Mouse (Mus musculus): Measurements from ENCODE around the gene Hps3. TPM values are rescaled to one million over a fixed set of nuclear protein-coding genes. Genes with fewer than 3 reads are reported as not detected.

Gene Hps3
- total and polyA plus RNA-seq, 3 experiments: 7.0 to 10.5 TPM; not detected in 1

- Histone ChIP-seq H3K9me3 (replicated peaks; ENCODE audit: insufficient read depth, low read length) (no peaks in the 10 kb centered on the region), H3K4me1 (ENCODE audit: control insufficient read depth in 1 of 2, insufficient read depth in 2 of 2, low read length in 2 of 2) (no peaks in the 10 kb centered on the region), H3K27me3 (ENCODE audit: control insufficient read depth in 1 of 2, insufficient read depth in 2 of 2, low read length in 2 of 2) (peaks cover 2 to 3% of the 10 kb centered on the region in 2 experiments), H3K79me2 (ENCODE audit: control insufficient read depth, insufficient read depth, low read length, poor library complexity) (no peaks in the 10 kb centered on the region), H3K4me3 (ENCODE audit: control insufficient read depth in 1 of 2, insufficient read depth in 1 of 2, low read depth in 2 of 2, low read length in 2 of 2) (no peak overlapping the region), H3K27ac (ENCODE audit: control insufficient read depth, low read depth, low read length) (no peak overlapping the region), H3K9ac (ENCODE audit: control insufficient read depth, low read depth, low read length, poor library complexity, severe bottlenecking) (no peak overlapping the region), H3K36me3 (ENCODE audit: control insufficient read depth in 1 of 2, insufficient read depth in 2 of 2, low read length in 2 of 2) (no peaks in the 10 kb centered on the region)
- DNase-seq (ENCODE audit: low read depth, low spot score): no peak
- no peak for TF ChIP-seq MEF2A (IDR thresholded peaks at IDR 0.05; ENCODE audit: extremely low read depth, insufficient replicate concordance, low read depth, low read length, poor library complexity, severe bottlenecking)
- TF ChIP-seq SIN3A (IDR thresholded peaks at IDR 0.05; ENCODE audit: low read length): no peak
- no peak for TF ChIP-seq MYB (IDR thresholded peaks at IDR 0.05; ENCODE audit: low read depth, low read length)
- TF ChIP-seq SMC3 (IDR thresholded peaks at IDR 0.05; ENCODE audit: low read depth, low read length): no peak
Observed at GRCm38 (mm10) chr3:19964625-19965188, 70.4 kb downstream of the Hps3 start.

- H3K4me1 ChIP-seq (ENCODE audit: control insufficient read depth in 1 of 2, insufficient read depth in 2 of 2, low read length in 2 of 2): no peaks in the 10 kb centered on the region
- H3K9ac ChIP-seq (ENCODE audit: control insufficient read depth, low read depth, low read length, poor library complexity, severe bottlenecking): no peak overlapping the region
- TF ChIP-seq POLR2A (IDR thresholded peaks at IDR 0.05; ENCODE audit: control insufficient read depth in 1 of 2, insufficient read depth in 1 of 2, low read depth in 1 of 2, low read length in 2 of 2, poor library complexity in 1 of 2) (no peak), MAX (IDR thresholded peaks at IDR 0.05; ENCODE audit: low read length) (no peak), USF2 (IDR thresholded peaks at IDR 0.05; ENCODE audit: borderline replicate concordance in 1 of 2, insufficient read depth in 1 of 2, low read depth in 1 of 2, low read length in 2 of 2) (no peak), MEF2A (IDR thresholded peaks at IDR 0.05; ENCODE audit: extremely low read depth, insufficient replicate concordance, low read depth, low read length, poor library complexity, severe bottlenecking) (no peak), TAL1 (IDR thresholded peaks at IDR 0.05; ENCODE audit: low read length) (no peak), ETS1 (IDR thresholded peaks at IDR 0.05; ENCODE audit: low read depth, low read length) (no peak), CHD2 (IDR thresholded peaks at IDR 0.05; ENCODE audit: low read length) (no peak), ZNF384 (IDR thresholded peaks at IDR 0.05; ENCODE audit: low read depth, low read length) (no peak), JUND (IDR thresholded peaks at IDR 0.05; ENCODE audit: low read depth, low read length) (no peak)
- no peak overlapping the region for H3K27ac ChIP-seq (ENCODE audit: control insufficient read depth, low read depth, low read length)
- H3K9me3 ChIP-seq (replicated peaks; ENCODE audit: insufficient read depth, low read length): no peaks in the 10 kb centered on the region
- H3K79me2 ChIP-seq (ENCODE audit: control insufficient read depth, insufficient read depth, low read length, poor library complexity): no peaks in the 10 kb centered on the region
- no peak for DNase-seq (ENCODE audit: low read depth, low spot score)
- H3K27me3 ChIP-seq (ENCODE audit: control insufficient read depth in 1 of 2, insufficient read depth in 2 of 2, low read length in 2 of 2): peaks cover 2 to 3% of the 10 kb centered on the region in 2 experiments
- no peak overlapping the region for H3K4me3 ChIP-seq (ENCODE audit: control insufficient read depth in 1 of 2, insufficient read depth in 1 of 2, low read depth in 2 of 2, low read length in 2 of 2)
- H3K36me3 ChIP-seq (ENCODE audit: control insufficient read depth in 1 of 2, insufficient read depth in 2 of 2, low read length in 2 of 2): no peaks in the 10 kb centered on the region
Observed at GRCm38 (mm10) chr3:19962769-19963513, 72.2 kb downstream of the Hps3 start.

- DNase-seq (ENCODE audit: low read depth, low spot score): no peak
- no peaks in the 10 kb centered on the region; a peak in 1 of 4 replicates for H3K4me1 ChIP-seq (ENCODE audit: control insufficient read depth in 1 of 2, insufficient read depth in 2 of 2, low read length in 2 of 2)
- H3K79me2 ChIP-seq (ENCODE audit: control insufficient read depth, insufficient read depth, low read length, poor library complexity): no peaks in the 10 kb centered on the region
- H3K9ac ChIP-seq (ENCODE audit: control insufficient read depth, low read depth, low read length, poor library complexity, severe bottlenecking): no peak overlapping the region
- no peak overlapping the region for H3K27ac ChIP-seq (ENCODE audit: control insufficient read depth, low read depth, low read length)
- H3K4me3 ChIP-seq (ENCODE audit: control insufficient read depth in 1 of 2, insufficient read depth in 1 of 2, low read depth in 2 of 2, low read length in 2 of 2): no peak overlapping the region
- H3K36me3 ChIP-seq (ENCODE audit: control insufficient read depth in 1 of 2, insufficient read depth in 2 of 2, low read length in 2 of 2): peaks cover 0 to 3% of the 10 kb centered on the region in 2 experiments; a peak in 1 of 4 replicates
- H3K9me3 ChIP-seq (replicated peaks; ENCODE audit: insufficient read depth, low read length): no peaks in the 10 kb centered on the region
- peaks cover 2 to 3% of the 10 kb centered on the region in 2 experiments for H3K27me3 ChIP-seq (ENCODE audit: control insufficient read depth in 1 of 2, insufficient read depth in 2 of 2, low read length in 2 of 2)
- TF ChIP-seq ZKSCAN1 (IDR thresholded peaks at IDR 0.05; ENCODE audit: low read depth, low read length) (no peak), MYB (IDR thresholded peaks at IDR 0.05; ENCODE audit: low read depth, low read length) (no peak), MAX (IDR thresholded peaks at IDR 0.05; ENCODE audit: low read length) (no peak), USF1 (IDR thresholded peaks at IDR 0.05; ENCODE audit: low read depth, low read length) (no peak), GATA1 (IDR thresholded peaks at IDR 0.05; ENCODE audit: low read depth, low read length) (no peak), NELFE (IDR thresholded peaks at IDR 0.05; ENCODE audit: low read depth, low read length) (no peak), HCFC1 (IDR thresholded peaks at IDR 0.05; ENCODE audit: low read depth, low read length) (no peak), MXI1 (IDR thresholded peaks at IDR 0.05; ENCODE audit: low read depth, low read length) (no peak), SMC3 (IDR thresholded peaks at IDR 0.05; ENCODE audit: low read depth, low read length) (no peak), POLR2AphosphoS5 (IDR thresholded peaks at IDR 0.05; ENCODE audit: borderline replicate concordance, low read depth, low read length) (no peak), MEF2A (IDR thresholded peaks at IDR 0.05; ENCODE audit: extremely low read depth, insufficient replicate concordance, low read depth, low read length, poor library complexity, severe bottlenecking) (no peak), E2F4 (IDR thresholded peaks at IDR 0.05; ENCODE audit: borderline replicate concordance, low read depth, low read length) (no peak), TBP (IDR thresholded peaks at IDR 0.05; ENCODE audit: low read depth, low read length) (no peak), POLR2AphosphoS2 (IDR thresholded peaks at IDR 0.05; ENCODE audit: low read length) (no peak), EP300 (IDR thresholded peaks at IDR 0.05; ENCODE audit: low read depth in 1 of 2, low read length in 2 of 2) (no peak), ZMIZ1 (IDR thresholded peaks at IDR 0.05; ENCODE audit: low read depth, low read length) (no peak)
Observed at GRCm38 (mm10) chr3:19961341-19961740, 73.8 kb downstream of the Hps3 start.

All from MEL (cell line).